Mouse (Mus musculus) left cerebral cortex, postnatal 25 days (tissue): Measurements from ENCODE around the gene Cbx3. TPM values are rescaled to one million over a fixed set of nuclear protein-coding genes. Genes with fewer than 3 reads are reported as not detected.

Experiments used
- DNase-seq, 2 experiments: peaks; one replicate each; pipeline ENCODE4 v3.0.0; 2022; ENCODE audit warnings: low spot score in 2 of 2, mixed read lengths in 1 of 2
- intact Hi-C: fragments of 180-260 bp; cut with DNase I; formaldehyde crosslinking; loops from one replicate; pipeline ENCODE4 v1.15.1; 2025
- total RNA-seq, 2 experiments: library from RNA; stranded (reverse); gene quantifications; 2 replicates each; pipeline ENCODE4 v1.2.3; 2021

Gene Cbx3
- total RNA-seq, 2 experiments from 2014 or later: 134 to 138 TPM

DNA sequence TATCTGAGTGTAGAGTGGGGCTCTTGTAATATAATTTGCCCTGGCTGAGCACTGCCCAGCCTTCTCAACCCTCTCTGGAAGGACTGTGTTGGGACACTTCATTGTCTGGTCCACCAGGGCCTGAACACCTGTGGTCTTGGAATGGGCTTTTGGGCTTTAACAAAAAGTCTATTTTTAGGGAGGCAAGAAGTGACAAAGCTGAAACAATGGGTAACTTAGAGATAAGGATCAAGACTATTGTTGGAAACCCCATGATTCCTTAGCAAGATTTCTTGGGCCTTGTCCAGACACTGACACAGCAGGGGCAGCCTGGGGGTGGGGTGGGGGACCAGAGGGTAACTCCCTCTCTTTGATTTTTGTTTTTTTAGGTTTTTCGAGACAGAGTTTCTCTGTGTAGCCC, 40.8 kb downstream of the Cbx3 start:
- intact Hi-C loops: loop anchor here (5.0 kb wide), 1 partner anchor 66 kb away; no protein-coding TSS in a partner anchor
- no peak for DNase-seq

GRCm38 (mm10) chr6:51513745-51514144, 43.6 kb downstream of the Cbx3 start:
- intact Hi-C loops: loop anchor here (5.0 kb wide), 1 partner anchor 64 kb away; no protein-coding TSS in a partner anchor

DNA sequence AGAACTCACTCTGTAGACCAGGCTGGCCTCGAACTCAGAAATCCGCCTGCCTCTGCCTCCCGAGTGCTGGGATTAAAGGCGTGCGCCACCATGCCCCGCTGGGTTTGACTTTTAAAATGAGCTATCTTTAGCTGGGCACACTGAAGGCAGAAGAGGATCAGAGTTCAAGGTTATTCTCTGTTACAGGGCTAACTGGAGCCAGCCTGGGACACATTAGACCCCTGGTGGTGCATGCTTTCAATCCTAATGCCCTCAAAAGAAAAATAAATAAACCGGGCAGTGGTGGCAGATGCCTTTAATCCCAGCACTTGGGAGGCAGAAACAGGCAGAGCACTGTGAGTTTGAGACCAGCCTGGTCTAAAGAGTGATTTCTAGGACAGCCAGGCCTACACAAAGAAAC, 44.7 kb downstream of the Cbx3 start:
- no peak for DNase-seq
- intact Hi-C loops: loop anchor here (5.0 kb wide), 1 partner anchor 62 kb away; no protein-coding TSS in a partner anchor

More at GRCm38 (mm10) chr6:51513745-51514144, 43.6 kb downstream of the Cbx3 start:
- DNase-seq: no peak

GRCm38 (mm10) chr6:51523310-51523709, 53.1 kb downstream of the Cbx3 start:
- intact Hi-C loops: loop anchor here (5.0 kb wide), 1 partner anchor 59 kb away; no protein-coding TSS in a partner anchor
- no peak for DNase-seq

GRCm38 (mm10) chr6:51523807-51524320, 53.7 kb downstream of the Cbx3 start, which contains the start of gene Snx10:
Gene Snx10, plus strand, starts transcription at chr6:51523901.
- intact Hi-C loops: loop anchor here (1.0 to 5.0 kb wide), 2 partner anchors 54 to 58 kb away; partner anchors contain the start of gene Cbx3
- DNase-seq: peak; percentile 60 to 70

- DNase-seq: peak; percentile 37 to 39
- intact Hi-C loops: loop anchor here (1.0 to 5.0 kb wide), 2 partner anchors 54 to 58 kb away; partner anchors contain the start of gene Cbx3
Observed at GRCm38 (mm10) chr6:51524321-51524931, 54.3 kb downstream of the Cbx3 start.

DNA sequence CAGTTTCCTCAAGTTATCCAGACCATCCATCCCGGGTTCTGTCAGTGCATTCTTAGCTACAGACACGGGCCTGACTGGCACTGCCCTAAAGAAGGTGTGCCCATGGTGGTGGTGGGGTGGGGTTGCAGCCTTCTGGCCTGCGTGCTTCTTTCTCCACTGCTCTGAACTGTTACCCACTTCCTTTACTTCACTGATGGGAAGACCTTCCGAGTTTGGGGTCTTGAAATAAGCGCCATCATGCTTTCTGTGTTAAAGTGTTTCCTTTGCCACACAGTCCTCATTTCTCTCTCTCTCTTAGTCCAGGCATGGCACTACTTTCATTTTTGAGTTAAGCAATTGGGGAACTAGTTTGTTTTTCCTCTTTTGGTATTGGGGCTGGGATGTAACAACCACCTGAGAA, 54.8 kb downstream of the Cbx3 start:
- DNase-seq: no peak
- intact Hi-C loops: no loop called here

GRCm38 (mm10) chr6:51529457-51529856, 59.3 kb downstream of the Cbx3 start:
- DNase-seq: no peak
- intact Hi-C loops: no loop called here

Other genes starting within 250 kb of the Cbx3 start
- 1 to 10 TPM; 1.7 to 2.2 TPM for gene Nfe2l3, start 37.7 kb upstream of the Cbx3 start, total RNA-seq
- 100 to 1,000 TPM; 422 to 444 TPM for gene Hnrnpa2b1, start 466 bp upstream of the Cbx3 start, total RNA-seq
- gene Snx10, start 53.5 kb downstream of the Cbx3 start, total RNA-seq: 100 to 1,000 TPM; 108 to 116 TPM